Mouse (Mus musculus): ENCODE data around the gene Ltbp4. TPM values are rescaled to one million over a fixed set of nuclear protein-coding genes. Genes with fewer than 3 reads are reported as not detected.

Gene Ltbp4
- polyA plus RNA-seq, 2 experiments: 54.3 to 86.0 TPM

- Histone ChIP-seq H3K4me3 (replicated peaks; ENCODE audit: low read length) (no peak overlapping the region), H3K9ac (ENCODE audit: low read depth, low read length, severe bottlenecking) (no peak overlapping the region)
- DNase-seq (ENCODE audit: low spot score): no peak
Observed at GRCm38 (mm10) chr7:27273739-27274351, 63.6 kb downstream of the Ltbp4 start.

DNA sequence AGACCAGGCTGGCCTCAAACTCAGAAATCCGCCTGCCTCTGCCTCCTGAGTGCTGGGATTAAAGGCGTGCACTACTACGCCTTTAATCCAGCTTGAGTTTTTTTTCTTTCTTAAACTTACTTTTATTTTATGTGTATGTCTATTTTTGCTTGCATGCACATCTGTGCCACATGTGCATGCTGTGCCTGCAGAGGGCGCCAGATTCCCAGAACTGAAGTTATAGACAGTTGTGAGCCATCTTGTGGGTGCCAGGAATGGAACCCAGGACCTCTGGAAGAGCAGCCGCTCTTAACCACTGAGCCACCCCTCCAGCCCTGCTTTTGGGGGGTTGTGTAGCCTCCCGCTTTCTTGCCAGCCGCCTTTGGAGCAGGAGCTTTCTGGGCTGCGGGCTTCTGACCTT lies 66.1 kb downstream of the Ltbp4 start:
- Histone ChIP-seq H3K36me3 (ENCODE audit: control insufficient read depth, insufficient read depth, low read length) (peaks cover 84% of the 10 kb centered on the region), H3K9ac (ENCODE audit: low read depth, low read length, severe bottlenecking) (no peak overlapping the region), H3K9me3 (ENCODE audit: control insufficient read depth, low read length) (no peaks in the 10 kb centered on the region), H3K4me3 (replicated peaks; ENCODE audit: low read length) (no peak overlapping the region), H3K27ac (replicated peaks; ENCODE audit: low read depth, low read length) (no peak overlapping the region), H3K4me2 (replicated peaks; ENCODE audit: low read depth, low read length, severe bottlenecking) (no peak overlapping the region), H3K4me1 (ENCODE audit: control insufficient read depth, insufficient read depth, low read length) (no peaks in the 10 kb centered on the region), H3K27me3 (ENCODE audit: control insufficient read depth, insufficient read depth, low read length) (no peaks in the 10 kb centered on the region)
- DNase-seq (ENCODE audit: low spot score) (no peak), ATAC-seq (ENCODE audit: low FRiP score, low read depth) (no peak)
- WGBS: 90% methylated on average over 8 of the region's 8 CpGs
- TF ChIP-seq POLR2A (IDR thresholded peaks at IDR 0.05; ENCODE audit: borderline replicate concordance, extremely low read depth, insufficient read depth, insufficient read length): no peak

More at GRCm38 (mm10) chr7:27273739-27274351, 63.6 kb downstream of the Ltbp4 start:
- Histone ChIP-seq H3K4me1 (ENCODE audit: control insufficient read depth, insufficient read depth, low read length) (no peaks in the 10 kb centered on the region), H3K4me2 (replicated peaks; ENCODE audit: low read depth, low read length, severe bottlenecking) (no peak overlapping the region), H3K27me3 (ENCODE audit: control insufficient read depth, insufficient read depth, low read length) (no peaks in the 10 kb centered on the region), H3K27ac (replicated peaks; ENCODE audit: low read depth, low read length) (no peak overlapping the region), H3K36me3 (ENCODE audit: control insufficient read depth, insufficient read depth, low read length) (peaks cover 85% of the 10 kb centered on the region), H3K9me3 (ENCODE audit: control insufficient read depth, low read length) (no peaks in the 10 kb centered on the region)
- WGBS: 50% methylated on average over 32 of the region's 32 CpGs
- ATAC-seq (ENCODE audit: low FRiP score, low read depth): no peak; the same call in 1 of the 2 replicates
- no peak for TF ChIP-seq POLR2A (IDR thresholded peaks at IDR 0.05; ENCODE audit: borderline replicate concordance, extremely low read depth, insufficient read depth, insufficient read length)

- H3K9ac ChIP-seq (ENCODE audit: low read depth, low read length, severe bottlenecking): no peak overlapping the region
- ATAC-seq (ENCODE audit: low FRiP score, low read depth): no peak
- WGBS: 61% methylated on average over 20 of the region's 20 CpGs
Observed at GRCm38 (mm10) chr7:27266515-27267128, 70.9 kb downstream of the Ltbp4 start.

DNA sequence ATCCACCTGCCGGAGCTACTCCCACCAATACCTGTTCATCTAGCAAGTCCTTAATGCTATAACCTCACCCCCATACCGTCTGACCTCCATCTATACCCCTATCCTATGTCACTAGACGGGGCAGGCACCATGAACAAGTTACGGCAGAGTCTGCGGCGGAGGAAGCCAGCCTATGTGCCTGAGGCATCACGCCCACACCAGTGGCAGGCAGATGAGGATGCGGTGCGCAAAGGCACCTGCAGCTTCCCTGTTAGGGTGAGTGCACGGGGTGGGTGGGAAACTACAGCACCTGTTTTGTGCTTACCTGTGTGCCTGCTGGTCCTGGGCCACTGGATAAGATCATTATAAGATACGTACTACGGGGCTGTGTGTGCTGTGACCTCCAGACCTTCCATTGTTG lies 72.7 kb downstream of the Ltbp4 start:
- WGBS: 83% methylated on average over 12 of the region's 12 CpGs
- Histone ChIP-seq H3K4me3 (replicated peaks; ENCODE audit: low read length) (no peak overlapping the region), H3K4me1 (ENCODE audit: control insufficient read depth, insufficient read depth, low read length) (peaks cover 6% of the 10 kb centered on the region), H3K27me3 (ENCODE audit: control insufficient read depth, insufficient read depth, low read length) (no peaks in the 10 kb centered on the region), H3K9me3 (ENCODE audit: control insufficient read depth, low read length) (no peaks in the 10 kb centered on the region), H3K9ac (ENCODE audit: low read depth, low read length, severe bottlenecking) (no peak overlapping the region), H3K36me3 (ENCODE audit: control insufficient read depth, insufficient read depth, low read length) (peaks cover 78% of the 10 kb centered on the region), H3K27ac (replicated peaks; ENCODE audit: low read depth, low read length) (no peak overlapping the region), H3K4me2 (replicated peaks; ENCODE audit: low read depth, low read length, severe bottlenecking) (no peak overlapping the region)
- DNase-seq (ENCODE audit: low spot score) (no peak), ATAC-seq (ENCODE audit: low FRiP score, low read depth) (no peak)
- TF ChIP-seq POLR2A (IDR thresholded peaks at IDR 0.05; ENCODE audit: borderline replicate concordance, extremely low read depth, insufficient read depth, insufficient read length): no peak

More at GRCm38 (mm10) chr7:27266515-27267128, 70.9 kb downstream of the Ltbp4 start:
- no peak overlapping the region for H3K27ac ChIP-seq (replicated peaks; ENCODE audit: low read depth, low read length)
- DNase-seq (ENCODE audit: low spot score): no peak
- no peak for TF ChIP-seq POLR2A (IDR thresholded peaks at IDR 0.05; ENCODE audit: borderline replicate concordance, extremely low read depth, insufficient read depth, insufficient read length)
- H3K36me3 ChIP-seq (ENCODE audit: control insufficient read depth, insufficient read depth, low read length): peaks cover 93% of the 10 kb centered on the region
- no peak overlapping the region for H3K4me2 ChIP-seq (replicated peaks; ENCODE audit: low read depth, low read length, severe bottlenecking)
- no peak overlapping the region for H3K4me3 ChIP-seq (replicated peaks; ENCODE audit: low read length)
- H3K9me3 ChIP-seq (ENCODE audit: control insufficient read depth, low read length): no peaks in the 10 kb centered on the region
- no peaks in the 10 kb centered on the region for H3K4me1 ChIP-seq (ENCODE audit: control insufficient read depth, insufficient read depth, low read length)
- no peaks in the 10 kb centered on the region for H3K27me3 ChIP-seq (ENCODE audit: control insufficient read depth, insufficient read depth, low read length)

DNA sequence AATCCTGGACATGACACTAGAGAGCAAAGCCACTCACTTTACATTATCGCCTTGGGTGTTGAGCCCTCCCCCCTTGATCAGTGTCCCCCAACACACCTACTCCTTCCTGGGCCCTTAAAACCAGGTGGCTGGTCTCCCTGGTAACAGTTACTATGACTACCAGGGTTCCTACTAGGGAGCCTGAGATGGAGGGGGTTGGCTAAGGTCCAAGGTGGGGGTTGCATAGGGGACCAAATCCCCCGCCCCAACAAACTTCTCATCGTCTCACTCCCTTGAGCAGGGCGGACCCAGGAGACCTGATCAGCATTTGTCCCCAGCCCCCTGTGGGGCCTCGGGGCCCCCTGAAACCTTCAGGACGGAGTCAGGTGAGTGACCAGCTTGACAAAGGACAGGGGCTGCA lies 75.6 kb downstream of the Ltbp4 start:
- no peaks in the 10 kb centered on the region for H3K9me3 ChIP-seq (ENCODE audit: control insufficient read depth, low read length)
- no peak overlapping the region for H3K4me2 ChIP-seq (replicated peaks; ENCODE audit: low read depth, low read length, severe bottlenecking)
- no peak overlapping the region for H3K27ac ChIP-seq (replicated peaks; ENCODE audit: low read depth, low read length)
- DNase-seq (ENCODE audit: low spot score) (no peak), ATAC-seq (ENCODE audit: low FRiP score, low read depth) (no peak)
- 82% methylated on average over 6 of the region's 6 CpGs for WGBS
- H3K36me3 ChIP-seq (ENCODE audit: control insufficient read depth, insufficient read depth, low read length): peaks cover 49% of the 10 kb centered on the region
- no peak overlapping the region for H3K4me3 ChIP-seq (replicated peaks; ENCODE audit: low read length)
- H3K4me1 ChIP-seq (ENCODE audit: control insufficient read depth, insufficient read depth, low read length): peaks cover 19% of the 10 kb centered on the region
- no peaks in the 10 kb centered on the region for H3K27me3 ChIP-seq (ENCODE audit: control insufficient read depth, insufficient read depth, low read length)
- H3K9ac ChIP-seq (ENCODE audit: low read depth, low read length, severe bottlenecking): no peak overlapping the region
- no peak for TF ChIP-seq POLR2A (IDR thresholded peaks at IDR 0.05; ENCODE audit: borderline replicate concordance, extremely low read depth, insufficient read depth, insufficient read length)
